Mouse (Mus musculus): ENCODE measurements around the gene Dab1. TPM values are rescaled to one million over a fixed set of nuclear protein-coding genes. Genes with fewer than 3 reads are reported as not detected.

The Dab1 gene
- polyA plus RNA-seq, 1 experiment from 2014 or later, result not detected

- no peaks in the 10 kb centered on the region for H3K79me2 ChIP-seq (ENCODE audit: inconsistent target)
- no peaks in the 10 kb centered on the region for H3K36me3 ChIP-seq (ENCODE audit: inconsistent target)
- H3K27ac ChIP-seq, result no peak overlapping the region
- no peak overlapping the region for H3K4me3 ChIP-seq (ENCODE audit: inconsistent target)
- 79% methylated on average over 4 of the region's 4 CpGs for WGBS (ENCODE audit: missing documents)
Observed at GRCm38 (mm10) chr4:104770331-104770730, 1151.2 kb downstream of the Dab1 start.

- no peaks in the 10 kb centered on the region for H3K79me2 ChIP-seq (ENCODE audit: inconsistent target)
- no peaks in the 10 kb centered on the region for H3K36me3 ChIP-seq (ENCODE audit: inconsistent target)
- H3K4me3 ChIP-seq (ENCODE audit: inconsistent target), result no peak overlapping the region
- WGBS (ENCODE audit: missing documents), result 77% methylated on average over 3 of the region's 3 CpGs
- no peak overlapping the region for H3K27ac ChIP-seq
Observed at GRCm38 (mm10) chr4:104775601-104776000, 1156.4 kb downstream of the Dab1 start.

GRCm38 (mm10) chr4:104779460-104779859, 1160.3 kb downstream of the Dab1 start:
- no peak overlapping the region for H3K4me3 ChIP-seq (ENCODE audit: inconsistent target)
- no peaks in the 10 kb centered on the region for H3K79me2 ChIP-seq (ENCODE audit: inconsistent target)
- no peak overlapping the region for H3K27ac ChIP-seq
- WGBS (ENCODE audit: missing documents), result 87% methylated on average over 5 of the region's 5 CpGs
- no peaks in the 10 kb centered on the region for H3K36me3 ChIP-seq (ENCODE audit: inconsistent target)

GRCm38 (mm10) chr4:104781441-104781840, 1162.3 kb downstream of the Dab1 start:
- 85% methylated on average over 3 of the region's 3 CpGs for WGBS (ENCODE audit: missing documents)
- Histone ChIP-seq H3K36me3 (ENCODE audit: inconsistent target) (no peaks in the 10 kb centered on the region), H3K27ac (no peak overlapping the region), H3K4me3 (ENCODE audit: inconsistent target) (no peak overlapping the region), H3K79me2 (ENCODE audit: inconsistent target) (no peaks in the 10 kb centered on the region)

GRCm38 (mm10) chr4:104782346-104782745, 1163.2 kb downstream of the Dab1 start:
- 56% methylated on average over 4 of the region's 4 CpGs for WGBS (ENCODE audit: missing documents)
- Histone ChIP-seq H3K36me3 (ENCODE audit: inconsistent target) (no peaks in the 10 kb centered on the region), H3K79me2 (ENCODE audit: inconsistent target) (no peaks in the 10 kb centered on the region), H3K27ac (no peak overlapping the region), H3K4me3 (ENCODE audit: inconsistent target) (no peak overlapping the region)

GRCm38 (mm10) chr4:104792111-104792510, 1173.0 kb downstream of the Dab1 start:
- 86% methylated on average over 4 of the region's 4 CpGs for WGBS (ENCODE audit: missing documents)
- Histone ChIP-seq H3K4me3 (ENCODE audit: inconsistent target) (no peak overlapping the region), H3K36me3 (ENCODE audit: inconsistent target) (no peaks in the 10 kb centered on the region), H3K79me2 (ENCODE audit: inconsistent target) (no peaks in the 10 kb centered on the region), H3K27ac (no peak overlapping the region)
